9 mouse cellular contexts compared by ENCODE assay signal in genomic region chr8:70696019-70696885, GRCm38 (mm10). TPM values are rescaled to one million over a fixed set of nuclear protein-coding genes. Genes with fewer than 3 reads are reported as not detected.
DNase-seq lines count a peak whose midpoint lies in the region; ATAC-seq and TF ChIP-seq lines count a peak whose summit lies in the region.
"Had no signal": no experiment of that assay in that cellular context is flagged by ENCODE, and none has a peak within 500 bp of the region (broad histone marks: within the 10 kb centered on the region; RNA-seq: fewer than 3 reads in every experiment).

No protein-coding gene starts in this region.

- 0 out of 2 replicates have a peak, but pooled peaks have one; percentile 40 for TF ChIP-seq POLR2A in heart, adult 2 months (IDR thresholded peaks at IDR 0.05; ENCODE audit: insufficient read depth, low read depth, low read length)

- H3K9ac ChIP-seq in heart, adult 2 months (ENCODE audit: low read depth, low read length), result peak overlapping the region; percentile 44
- H3K9ac ChIP-seq in lung, postnatal 0 days (replicated peaks; ENCODE audit: low read depth), result no peak overlapping the region

- intact Hi-C loops in heart, adult 2 months (cut with DNase I), result no loop called here

- H3K4me3 ChIP-seq in layer of hippocampus, adult 2 months, result peak overlapping the region; percentile 5; the same call in 1 of the 2 replicates
- H3K4me3 ChIP-seq in heart, adult 2 months, result no peak overlapping the region
- peak overlapping the region; percentile 2; the same call in 1 of the 2 replicates for H3K4me3 ChIP-seq in lung, postnatal 0 days (ENCODE audit: low read depth, low read length)

- H3K27me3 ChIP-seq in heart, adult 2 months (ENCODE audit: control insufficient read depth, insufficient read depth, low read length), result no peaks in the 10 kb centered on the region
- no peaks in the 10 kb centered on the region for H3K27me3 ChIP-seq in lung, postnatal 0 days (replicated peaks; ENCODE audit: insufficient read depth, low read length)
- H3K27me3 ChIP-seq: Patski had no signal

- WGBS in heart, adult 2 months, result 5% methylated on average over 31 of the region's 31 CpGs
- 4% methylated on average over 31 of the region's 31 CpGs for WGBS in lung, postnatal 0 days

- peaks cover 15% of the 10 kb centered on the region for H3K4me1 ChIP-seq in heart, adult 2 months (ENCODE audit: control insufficient read depth, insufficient read depth, low read length)
- peaks cover 33% of the 10 kb centered on the region for H3K4me1 ChIP-seq in lung, postnatal 0 days (ENCODE audit: insufficient read depth, low read depth, low read length)

- DNase-seq in layer of hippocampus, adult 2 months (ENCODE audit: low spot score in 2 of 2), result no peak
- DNase-seq in layer of hippocampus, adult 18-20 months (ENCODE audit: low spot score in 2 of 2), result no peak
- DNase-seq in embryo, embryonic 10 days (ENCODE audit: low spot score), result peak; percentile 71
- DNase-seq in heart, adult 2 months, result peak; percentile 81 to 84
- DNase-seq in kidney, adult 8-10 months, result peak; percentile 77 to 79
- peak; percentile 86 for DNase-seq in lung, postnatal 0 days (ENCODE audit: low spot score)
- peak; percentile 76 for DNase-seq in retina, postnatal 7 days (ENCODE audit: low read depth, low spot score)
- DNase-seq in urinary bladder, postnatal 4 days (ENCODE audit: low spot score in 2 of 2), result peak; percentile 76 to 77

- no peaks in the 10 kb centered on the region for H3K9me3 ChIP-seq in lung, postnatal 0 days (ENCODE audit: low read length)

- H3K4me2 ChIP-seq in lung, postnatal 0 days (replicated peaks; ENCODE audit: low read depth, low read length), result peak overlapping the region; percentile 54

- H3K36me3 ChIP-seq in heart, adult 2 months (ENCODE audit: control insufficient read depth, insufficient read depth, low read length), result peaks cover 2% of the 10 kb centered on the region; the same call in 1 of the 2 replicates
- 0 out of 2 replicates have a peak, but pooled peaks cover 3% of the 10 kb centered on the region for H3K36me3 ChIP-seq in lung, postnatal 0 days (ENCODE audit: insufficient read depth, low read length)

- TF ChIP-seq CTCF in layer of hippocampus, adult 2 months (conservative IDR thresholded peaks at IDR 0.05), result no peak
- no peak for TF ChIP-seq CTCF in heart, adult 2 months (IDR thresholded peaks at IDR 0.05)
- no peak for TF ChIP-seq CTCF in lung, postnatal 0 days (IDR thresholded peaks at IDR 0.05)

- ATAC-seq in lung, postnatal 0 days, result 0 out of 2 replicates have a peak, but pooled peaks have one; percentile 3
- ATAC-seq: Patski had no signal

- H3K27ac ChIP-seq in layer of hippocampus, adult 2 months, result peak overlapping the region; percentile 100
- peak overlapping the region; percentile 92 for H3K27ac ChIP-seq in heart, adult 2 months
- peak overlapping the region; percentile 94 for H3K27ac ChIP-seq in lung, postnatal 0 days (ENCODE audit: low read length)

- TF ChIP-seq EP300 in heart, adult 2 months (IDR thresholded peaks at IDR 0.05; ENCODE audit: insufficient read depth, low read depth, low read length), result 0 out of 2 replicates have a peak, but pooled peaks have one; percentile 10
- no peak for TF ChIP-seq EP300 in lung, postnatal 0 days (IDR thresholded peaks at IDR 0.05)

- no peaks in the 10 kb centered on the region for H3K79me2 ChIP-seq in heart, adult 2 months (replicated peaks; ENCODE audit: control insufficient read depth, insufficient read depth, low read length)

RNA-seq across cellular contexts. Expression of gene Jund, which starts 2.5 kb away (rescaled TPM):
- total RNA-seq in layer of hippocampus, adult 2 months (2021), result 100 to 1,000 TPM; 165 to 181 TPM
- total RNA-seq in layer of hippocampus, adult 18-20 months (2021), result 100 to 1,000 TPM; 186 to 200 TPM
- 100 to 1,000 TPM; 123 to 127 TPM for total RNA-seq in heart, adult 2 months (2021)
- polyA plus RNA-seq in heart, adult 2 months (2012; rRNA removed), result 66.2 and 109 TPM in 2 replicates
- 107 and 109 TPM in 2 replicates for polyA plus RNA-seq in lung, postnatal 0 days (2015; fragmentation: Nextera tagmentation; extraction: Ambion mirVana)

RNA-seq across cellular contexts. Expression of gene Iqcn, which starts 7.0 kb away (rescaled TPM):
- under 1 TPM; 0.07 to 0.08 TPM for total RNA-seq in layer of hippocampus, adult 2 months (2021)
- total RNA-seq in layer of hippocampus, adult 18-20 months (2021), result under 1 TPM in 1 of 2 experiments, not detected in 1; 0.07 TPM
- not detected for total RNA-seq in heart, adult 2 months (2021)
- 0.06 and 0.12 TPM in 2 replicates for polyA plus RNA-seq in heart, adult 2 months (2012; rRNA removed)
- polyA plus RNA-seq in lung, postnatal 0 days (2015; fragmentation: Nextera tagmentation; extraction: Ambion mirVana), result 0.04 and 0.07 TPM in 2 replicates

RNA-seq across cellular contexts. Expression of gene Gm3336, which starts 22.1 kb away (rescaled TPM):
- total RNA-seq in layer of hippocampus, adult 2 months (2021), result not detected
- total RNA-seq in layer of hippocampus, adult 18-20 months (2021), result not detected
- not detected for total RNA-seq in heart, adult 2 months (2021)
- polyA plus RNA-seq in heart, adult 2 months (2012; rRNA removed), result not detected in 2 replicates
- 0.50 and 0.54 TPM in 2 replicates for polyA plus RNA-seq in lung, postnatal 0 days (2015; fragmentation: Nextera tagmentation; extraction: Ambion mirVana)

RNA-seq across cellular contexts. Expression of gene Lsm4, which starts 23.2 kb away (rescaled TPM):
- 10 to 100 TPM; 58.2 to 61.8 TPM for total RNA-seq in layer of hippocampus, adult 2 months (2021)
- 10 to 100 TPM; 63.8 to 71.5 TPM for total RNA-seq in layer of hippocampus, adult 18-20 months (2021)
- 10 to 100 TPM; 56.9 to 64.2 TPM for total RNA-seq in heart, adult 2 months (2021)
- 54.1 and 68.3 TPM in 2 replicates for polyA plus RNA-seq in heart, adult 2 months (2012; rRNA removed)
- polyA plus RNA-seq in lung, postnatal 0 days (2015; fragmentation: Nextera tagmentation; extraction: Ambion mirVana), result 95.9 and 104 TPM in 2 replicates

RNA-seq across cellular contexts. Expression of gene Pde4c, which starts 27.3 kb away (rescaled TPM):
- total RNA-seq in layer of hippocampus, adult 2 months (2021), result 1 to 10 TPM; 1.4 to 1.5 TPM
- total RNA-seq in layer of hippocampus, adult 18-20 months (2021), result 1 to 10 TPM; 1.0 to 1.3 TPM
- 1 to 10 TPM; 2.3 to 2.7 TPM for total RNA-seq in heart, adult 2 months (2021)
- 10.8 and 11.0 TPM in 2 replicates for polyA plus RNA-seq in heart, adult 2 months (2012; rRNA removed)
- polyA plus RNA-seq in lung, postnatal 0 days (2015; fragmentation: Nextera tagmentation; extraction: Ambion mirVana), result 0.93 and 2.0 TPM in 2 replicates

Comparison
In these comparisons a context has a peak if more than half of its experiments do, and no peak if none do; other contexts are left out.
1. DNase-seq: peak in embryo, embryonic 10 days (single experiment), heart, adult 2 months (2 of 2), kidney, adult 8-10 months (2 of 2), lung, postnatal 0 days (single experiment), retina, postnatal 7 days (single experiment) and urinary bladder, postnatal 4 days (2 of 2); none in layer of hippocampus, adult 2 months (0 of 2) and layer of hippocampus, adult 18-20 months (0 of 2).
2. Peak in every context shown above with its lines, with median percentiles within 50 percentile points of each other: H3K27ac ChIP-seq.